Comparison of ENCODE assay signal across 8 mouse cellular contexts in genomic region chr3:89458372-89458964, GRCm38 (mm10). TPM values are rescaled to one million over a fixed set of nuclear protein-coding genes. Genes with fewer than 3 reads are reported as not detected.
A peak's percentile ranks its signal among the peaks of the same experiment; 100 is the strongest.
DNase-seq lines count a peak whose midpoint lies in the region; ATAC-seq and TF ChIP-seq lines count a peak whose summit lies in the region.

No protein-coding gene starts in this region.

- TF ChIP-seq CTCF in lung, postnatal 0 days (IDR thresholded peaks at IDR 0.05), result no peak

- 42% methylated on average over 13 of the region's 13 CpGs for WGBS in heart, embryonic 11.5 days (ENCODE audit: insufficient replicate concordance)
- WGBS in lung, postnatal 0 days, result 19% methylated on average over 13 of the region's 13 CpGs

- peak; percentile 99 for TF ChIP-seq EP300 in lung, postnatal 0 days (IDR thresholded peaks at IDR 0.05)

- H3K9ac ChIP-seq in heart, embryonic 11.5 days (ENCODE audit: low read depth, low read length), result peak overlapping the region; percentile 87; the same call in 1 of the 2 replicates
- H3K9ac ChIP-seq in lung, postnatal 0 days (replicated peaks; ENCODE audit: low read depth), result no peak overlapping the region

- H3K9me3 ChIP-seq in heart, embryonic 11.5 days (replicated peaks; ENCODE audit: control insufficient read depth, low read length), result no peaks in the 10 kb centered on the region
- H3K9me3 ChIP-seq in lung, postnatal 0 days (ENCODE audit: low read length), result no peaks in the 10 kb centered on the region

- peak overlapping the region; percentile 60 for H3K4me3 ChIP-seq in heart, embryonic 11.5 days (ENCODE audit: low read depth, low read length)
- peak overlapping the region; percentile 52 for H3K4me3 ChIP-seq in lung, postnatal 0 days (ENCODE audit: low read depth, low read length)

- DNase-seq in heart, adult 9 months (ENCODE audit: low spot score in 2 of 2), result no peak
- peak; percentile 81 for DNase-seq in c-Kit-positive CD71-positive TER-119-negative erythroid progenitor cells, embryonic 14.5 days (ENCODE audit: low read depth)
- peak; percentile 44 for DNase-seq in heart, postnatal 4 days
- DNase-seq in lung, postnatal 0 days (ENCODE audit: low spot score), result peak; percentile 96
- DNase-seq in embryo, embryonic 9.5 days (ENCODE audit: extremely low spot score), result no peak
- no peak for DNase-seq in left cerebral cortex, postnatal 36 days (ENCODE audit: low spot score in 2 of 2)
- no peak for DNase-seq in layer of hippocampus, postnatal 14 days (ENCODE audit: low spot score in 2 of 2)

- 0 out of 2 replicates have a peak, but pooled peaks have one; percentile 49 for ATAC-seq in heart, embryonic 11.5 days (replicated peaks; ENCODE audit: insufficient number of reproducible peaks, low FRiP score, low TSS enrichment)
- ATAC-seq in lung, postnatal 0 days, result peak; percentile 86

- H3K36me3 ChIP-seq in heart, embryonic 11.5 days (ENCODE audit: control insufficient read depth, insufficient read depth, low read length), result no peaks in the 10 kb centered on the region
- no peaks in the 10 kb centered on the region for H3K36me3 ChIP-seq in lung, postnatal 0 days (ENCODE audit: insufficient read depth, low read length)

- no peaks in the 10 kb centered on the region for H3K27me3 ChIP-seq in heart, embryonic 11.5 days (ENCODE audit: control insufficient read depth, insufficient read depth, low read length)
- H3K27me3 ChIP-seq in lung, postnatal 0 days (replicated peaks; ENCODE audit: insufficient read depth, low read length), result no peaks in the 10 kb centered on the region

- H3K27ac ChIP-seq in heart, embryonic 11.5 days (ENCODE audit: low read depth, low read length), result peak overlapping the region; percentile 85
- H3K27ac ChIP-seq in lung, postnatal 0 days (ENCODE audit: low read length), result peak overlapping the region; percentile 90

- H3K4me1 ChIP-seq in heart, embryonic 11.5 days (ENCODE audit: control insufficient read depth, insufficient read depth, low read length), result peaks cover 14% of the 10 kb centered on the region
- H3K4me1 ChIP-seq in lung, postnatal 0 days (ENCODE audit: insufficient read depth, low read depth, low read length), result peaks cover 2% of the 10 kb centered on the region; the same call in 1 of the 2 replicates

- intact Hi-C loops in left cerebral cortex, postnatal 36 days (cut with DNase I), result loop anchor here (5.0 kb wide), 2 partner anchors 314 to 399 kb away; partner anchors contain the start of gene Ube2q1

- peak overlapping the region; percentile 88 for H3K4me2 ChIP-seq in heart, embryonic 11.5 days
- H3K4me2 ChIP-seq in lung, postnatal 0 days (replicated peaks; ENCODE audit: low read depth, low read length), result peak overlapping the region; percentile 71

RNA-seq across cellular contexts. Expression of gene Pmvk, which starts 4.1 kb away (rescaled TPM):
- polyA plus RNA-seq in heart, embryonic 11.5 days (2014; fragmentation: Nextera tagmentation; extraction: Ambion mirVana), result 50.4 and 57.2 TPM in 2 replicates
- 10 to 100 TPM; 11.3 to 13.3 TPM for total RNA-seq in heart, postnatal 4 days (2021)
- polyA plus RNA-seq in lung, postnatal 0 days (2015; fragmentation: Nextera tagmentation; extraction: Ambion mirVana), result 53.5 and 96.6 TPM in 2 replicates
- 10 to 100 TPM; 32.9 to 33.1 TPM for total RNA-seq in left cerebral cortex, postnatal 36 days (2021)
- 10 to 100 TPM; 35.3 to 38.7 TPM for total RNA-seq in layer of hippocampus, postnatal 14 days (2021)

RNA-seq across cellular contexts. Expression of gene Pbxip1, which starts 22.0 kb away (rescaled TPM):
- 28.6 and 35.9 TPM in 2 replicates for polyA plus RNA-seq in heart, embryonic 11.5 days (2014; fragmentation: Nextera tagmentation; extraction: Ambion mirVana)
- total RNA-seq in heart, postnatal 4 days (2021), result 10 to 100 TPM; 66.0 to 73.8 TPM
- polyA plus RNA-seq in lung, postnatal 0 days (2015; fragmentation: Nextera tagmentation; extraction: Ambion mirVana), result 55.9 and 63.0 TPM in 2 replicates
- 10 to 100 TPM; 35.2 to 40.6 TPM for total RNA-seq in left cerebral cortex, postnatal 36 days (2021)
- total RNA-seq in layer of hippocampus, postnatal 14 days (2021), result 10 to 100 TPM; 44.5 to 54.0 TPM

RNA-seq across cellular contexts. Expression of gene Pygo2, which starts 28.5 kb away (rescaled TPM):
- 31.1 and 33.7 TPM in 2 replicates for polyA plus RNA-seq in heart, embryonic 11.5 days (2014; fragmentation: Nextera tagmentation; extraction: Ambion mirVana)
- 10 to 100 TPM; 20.3 to 22.1 TPM for total RNA-seq in heart, postnatal 4 days (2021)
- 19.4 and 20.7 TPM in 2 replicates for polyA plus RNA-seq in lung, postnatal 0 days (2015; fragmentation: Nextera tagmentation; extraction: Ambion mirVana)
- total RNA-seq in left cerebral cortex, postnatal 36 days (2021), result 10 to 100 TPM; 53.7 to 61.4 TPM
- 10 to 100 TPM; 49.5 to 57.6 TPM for total RNA-seq in layer of hippocampus, postnatal 14 days (2021)

RNA-seq across cellular contexts. Expression of gene Shc1, which starts 40.2 kb away (rescaled TPM):
- polyA plus RNA-seq in heart, embryonic 11.5 days (2014; fragmentation: Nextera tagmentation; extraction: Ambion mirVana), result 42.3 and 51.5 TPM in 2 replicates
- total RNA-seq in heart, postnatal 4 days (2021), result 10 to 100 TPM; 68.8 to 69.2 TPM
- polyA plus RNA-seq in lung, postnatal 0 days (2015; fragmentation: Nextera tagmentation; extraction: Ambion mirVana), result 52.6 and 55.7 TPM in 2 replicates
- total RNA-seq in left cerebral cortex, postnatal 36 days (2021), result 10 to 100 TPM; 10.6 to 16.0 TPM
- 10 to 100 TPM; 14.2 to 15.0 TPM for total RNA-seq in layer of hippocampus, postnatal 14 days (2021)

RNA-seq across cellular contexts. Expression of gene Cks1b, which starts 40.3 kb away (rescaled TPM):
- 399 and 411 TPM in 2 replicates for polyA plus RNA-seq in heart, embryonic 11.5 days (2014; fragmentation: Nextera tagmentation; extraction: Ambion mirVana)
- 10 to 100 TPM; 62.8 to 64.3 TPM for total RNA-seq in heart, postnatal 4 days (2021)
- 75.5 and 83.0 TPM in 2 replicates for polyA plus RNA-seq in lung, postnatal 0 days (2015; fragmentation: Nextera tagmentation; extraction: Ambion mirVana)
- 1 to 10 TPM; 2.1 to 2.3 TPM for total RNA-seq in left cerebral cortex, postnatal 36 days (2021)
- 1 to 10 TPM; 4.6 to 6.5 TPM for total RNA-seq in layer of hippocampus, postnatal 14 days (2021)

Comparison
In these comparisons a context has a peak if more than half of its experiments do, and no peak if none do; other contexts are left out.
1. DNase-seq: peak in c-Kit-positive CD71-positive TER-119-negative erythroid progenitor cells, embryonic 14.5 days (single experiment), heart, postnatal 4 days (single experiment) and lung, postnatal 0 days (single experiment); none in heart, adult 9 months (0 of 2), embryo, embryonic 9.5 days (single experiment), left cerebral cortex, postnatal 36 days (0 of 2) and layer of hippocampus, postnatal 14 days (0 of 2).